Mouse (Mus musculus) skeletal muscle tissue, adult 2 months (tissue): ENCODE measurements at regions not wholly inside any gene's neighbourhood (a gene's known extent, or its start where the extent isn't known, plus 50 kb on each side); places are given as distances from the start of the nearest gene placed in this dataset.

Experiments
- DNase-seq: peaks from one replicate; pipeline ENCODE4 v3.0.0-alpha.2; 2012; ENCODE audit warnings: low read depth, low spot score

DNA sequence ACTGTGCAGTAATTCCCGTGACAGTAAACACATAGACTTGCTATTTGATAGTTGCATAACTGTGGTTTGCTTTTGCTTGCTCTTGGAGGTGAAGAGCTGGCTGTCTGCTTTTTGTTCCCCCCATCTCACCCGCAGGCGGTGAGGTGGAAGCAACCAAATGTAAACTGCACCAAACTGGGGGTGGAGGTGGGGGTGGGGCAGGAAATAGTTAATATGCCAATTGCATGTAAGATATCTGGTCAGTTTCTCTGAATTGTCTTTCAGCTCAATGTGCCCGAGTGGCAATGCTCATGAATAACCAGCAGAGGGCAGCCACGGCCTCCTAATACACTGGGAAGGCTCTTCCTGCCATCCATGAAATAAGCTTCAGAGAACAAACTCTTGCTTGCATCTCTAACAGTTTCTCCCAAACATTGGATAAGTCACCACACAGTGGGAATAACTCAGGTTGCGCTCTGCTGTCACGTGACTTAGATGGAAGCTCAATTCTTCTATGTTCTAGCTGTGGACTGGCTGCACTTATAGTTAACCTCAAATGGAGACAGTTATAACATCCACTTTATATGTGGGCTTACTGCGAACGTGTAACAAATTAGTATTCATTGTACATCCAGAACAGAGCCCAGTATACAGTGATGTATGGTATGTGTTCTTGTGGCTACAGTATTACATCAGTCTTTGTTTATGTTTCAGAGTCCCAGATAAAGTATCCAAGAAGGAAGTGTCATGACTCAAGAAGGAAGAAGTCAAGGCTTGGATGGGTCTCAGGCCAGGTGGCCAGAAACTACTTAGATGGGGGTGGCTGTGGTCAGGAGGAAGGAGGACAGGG lies 62.0 kb upstream of the Egflam start:
- peak; percentile 35 for DNase-seq

DNA sequence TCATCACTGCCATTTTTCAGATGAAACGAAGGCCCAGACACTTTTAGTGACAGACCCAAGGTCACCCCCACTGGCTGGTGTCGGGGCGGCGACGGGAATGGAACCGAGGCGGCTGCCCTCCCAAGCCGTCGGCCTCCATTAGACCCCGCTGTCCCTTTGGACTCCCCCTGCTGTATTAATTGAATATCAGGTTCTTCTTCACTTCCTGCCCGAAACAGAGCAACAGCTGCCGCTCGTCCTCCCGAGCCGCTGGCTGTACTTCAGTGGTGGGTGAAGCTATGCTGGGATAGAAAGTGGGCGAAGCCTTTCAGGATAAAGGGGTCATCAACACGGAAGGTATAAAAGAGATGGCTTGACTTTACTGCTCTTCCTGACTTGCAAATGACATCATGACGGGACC lies 64.4 kb upstream of the Egflam start:
- no peak for DNase-seq

DNA sequence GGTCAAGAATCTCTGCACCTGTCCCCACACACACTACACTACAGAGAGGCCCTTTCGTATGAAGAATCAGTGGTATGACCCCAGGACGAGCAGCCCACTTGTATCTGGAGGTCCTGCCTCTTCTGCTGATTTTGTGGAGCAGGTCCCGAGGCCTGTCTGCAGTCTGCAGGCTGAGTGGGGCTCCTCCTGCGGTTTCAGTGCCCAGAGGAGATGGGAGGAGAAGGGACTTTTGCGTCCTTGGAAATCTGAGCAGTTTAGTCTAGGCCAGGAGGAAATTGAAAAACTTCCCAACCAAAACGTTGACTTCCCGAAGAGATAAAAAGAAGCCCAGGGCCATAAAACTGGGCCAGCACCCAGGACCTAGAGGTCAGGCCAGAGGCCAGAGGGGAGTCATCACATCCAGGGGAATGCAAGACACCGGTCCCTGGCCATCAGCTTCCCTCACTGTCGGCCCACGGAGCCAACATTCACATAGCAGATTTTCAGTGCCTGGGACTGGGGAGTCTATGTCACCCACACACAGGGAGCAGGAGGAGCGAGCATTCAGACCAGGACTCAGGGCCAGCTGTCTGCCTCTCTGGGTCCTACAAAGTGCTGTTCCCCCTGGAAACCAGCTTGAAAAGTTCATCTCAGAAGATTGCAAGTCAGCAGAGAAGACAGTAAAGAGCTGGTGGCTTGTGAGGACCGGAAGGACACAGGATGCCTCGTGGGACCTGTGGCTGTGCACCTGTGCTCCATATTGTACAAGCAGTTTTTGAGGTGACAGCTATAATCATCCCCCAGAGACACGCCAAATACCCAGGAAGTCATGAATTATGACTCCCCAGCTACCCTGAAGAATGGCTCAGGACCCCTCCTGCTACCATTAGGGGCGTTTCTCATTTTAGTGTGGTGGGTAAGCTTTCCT lies 65.5 kb upstream of the Egflam start:
- no peak for DNase-seq

DNA sequence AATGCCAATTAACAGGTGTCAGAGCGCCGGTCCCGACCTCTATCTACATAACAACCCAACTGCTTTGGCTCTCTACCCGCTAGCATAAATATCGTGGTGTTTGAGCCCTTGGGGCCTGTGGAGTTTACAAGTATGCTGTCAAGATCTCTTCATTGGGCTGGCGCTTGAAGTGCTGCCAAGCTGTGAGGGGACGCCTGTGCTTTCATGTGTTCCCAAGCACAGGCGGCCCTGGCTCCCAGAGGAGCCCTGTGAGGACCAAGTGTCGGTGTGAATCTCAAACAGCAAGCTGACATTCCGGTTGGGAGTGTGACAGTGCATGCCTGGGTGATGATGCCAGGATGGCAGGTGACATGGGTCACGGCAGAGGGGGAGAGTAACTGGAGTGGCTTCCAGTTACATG lies 82.0 kb upstream of the Egflam start:
- DNase-seq: peak; percentile 34

DNA sequence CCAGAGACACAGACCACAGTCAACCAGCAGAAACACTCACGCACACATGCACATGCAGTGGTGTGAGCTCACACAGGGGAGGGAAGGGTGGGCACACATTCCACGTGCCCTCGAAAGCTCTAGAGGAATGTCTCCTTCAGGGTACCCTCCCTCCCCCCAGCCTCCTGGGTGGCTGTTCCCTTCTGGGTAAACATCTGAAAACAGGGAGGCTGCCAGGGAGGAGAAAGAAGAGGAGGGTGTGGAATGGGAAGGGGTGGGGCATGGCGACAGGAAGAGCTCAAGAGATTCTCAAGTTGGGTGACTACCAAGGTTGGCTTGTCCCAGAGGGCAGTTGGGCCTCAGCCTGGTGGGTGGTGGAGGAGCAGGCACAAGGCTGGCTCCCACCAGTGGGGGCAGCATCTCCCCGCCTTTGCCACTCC lies 82.6 kb upstream of the Egflam start:
- DNase-seq: peak; percentile 18

DNA sequence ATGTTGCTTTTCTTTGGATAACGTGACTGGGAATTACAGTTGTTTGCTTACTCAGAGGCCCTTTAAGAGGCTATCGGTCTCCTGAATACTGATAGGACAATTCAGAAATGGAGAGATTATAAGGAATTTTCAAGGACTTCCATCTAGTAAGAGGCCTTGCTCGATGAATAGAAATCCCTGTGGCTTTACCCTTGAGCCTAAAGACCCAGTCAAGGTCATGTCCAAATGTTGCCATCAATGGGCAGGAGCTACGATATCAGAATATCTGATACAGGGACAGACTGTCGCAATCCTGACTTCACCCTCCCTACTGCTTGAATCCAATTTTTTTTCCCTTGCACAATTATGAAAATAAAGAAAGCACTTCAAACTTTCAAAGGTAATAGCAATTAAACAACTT lies 85.5 kb upstream of the Egflam start:
- DNase-seq: no peak

DNA sequence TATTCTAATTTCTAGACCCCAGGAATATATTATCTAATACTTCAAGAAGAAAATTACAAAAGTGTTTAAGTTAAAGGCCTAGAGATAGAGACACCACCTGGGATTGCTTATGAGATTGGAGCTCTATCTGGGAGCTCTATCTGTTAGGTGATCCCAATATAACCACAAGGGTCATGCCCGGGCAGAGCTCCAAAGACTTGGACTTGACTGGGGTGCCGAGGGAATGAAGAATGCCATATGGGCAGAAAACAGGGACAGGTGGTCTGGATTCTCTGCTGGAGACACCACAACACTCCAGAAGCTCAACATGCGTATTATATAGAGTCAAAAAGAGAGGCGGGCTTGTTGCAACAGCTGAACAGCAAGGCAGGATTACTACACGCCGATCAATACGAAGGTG lies 92.9 kb upstream of the Egflam start:
- DNase-seq: no peak

DNA sequence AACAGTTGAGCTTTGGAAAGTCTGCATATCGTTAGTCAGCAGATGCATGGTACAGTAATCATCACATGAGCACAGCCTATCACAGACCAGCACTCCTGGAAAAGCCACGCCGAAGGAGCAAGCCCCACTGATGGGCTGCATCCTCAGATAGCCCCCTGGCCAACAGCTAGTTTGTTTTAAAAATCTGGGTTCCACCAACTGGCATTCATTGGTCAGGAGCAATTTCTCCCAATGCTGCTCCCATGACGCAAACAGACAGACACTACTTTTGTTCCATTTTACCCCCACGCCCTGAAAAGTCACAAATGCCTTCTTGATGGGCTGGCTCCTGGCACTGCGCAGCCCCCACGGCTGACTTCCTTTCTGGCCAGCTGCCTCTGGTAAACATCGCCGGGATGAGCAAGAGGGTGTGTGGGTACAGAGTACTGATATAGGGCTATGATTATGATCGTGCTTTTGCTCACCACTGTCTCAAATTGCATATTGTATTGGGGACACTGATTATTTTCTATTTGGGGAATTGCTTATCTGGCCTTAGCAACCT lies 95.0 kb upstream of the Egflam start:
- no peak for DNase-seq

DNA sequence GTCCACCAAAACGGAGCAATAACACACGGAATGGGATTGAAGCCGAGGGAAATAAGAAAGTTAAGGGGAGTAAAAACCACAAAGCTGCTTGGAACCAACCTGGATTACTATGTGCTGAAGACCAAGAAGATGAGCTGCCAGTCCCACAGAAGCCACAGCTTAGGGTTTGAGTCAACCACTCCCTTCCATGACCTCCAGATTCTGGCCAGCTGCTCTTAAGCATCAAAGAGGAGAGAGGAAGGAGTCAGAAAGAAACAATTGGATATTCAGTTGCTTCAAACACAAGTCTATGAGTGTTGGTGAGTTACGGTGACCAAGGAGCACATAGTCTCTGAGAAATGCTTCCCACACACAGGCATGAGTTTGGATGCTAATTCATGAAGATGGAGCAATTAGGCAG lies 99.7 kb upstream of the Egflam start:
- DNase-seq: no peak

DNA sequence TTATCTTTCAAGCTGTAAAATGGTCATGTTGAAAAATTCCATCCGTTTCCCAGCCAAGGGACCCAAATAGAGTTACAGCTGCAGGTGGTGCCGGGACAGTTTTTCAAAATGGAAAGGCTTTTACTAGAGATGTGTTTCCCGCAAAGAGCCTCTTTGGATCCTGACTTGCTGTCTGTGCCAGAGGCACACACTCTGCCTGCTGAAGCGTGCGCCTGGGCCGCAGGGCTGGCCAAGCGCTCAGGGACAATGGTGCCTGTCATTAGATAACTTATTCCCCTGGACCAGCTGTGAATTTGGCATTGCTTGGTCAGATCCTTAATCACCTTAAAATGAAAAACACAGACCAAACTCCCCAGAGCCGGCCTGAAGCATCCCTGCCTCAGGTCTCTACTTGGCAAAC lies 110.3 kb upstream of the Egflam start:
- no peak for DNase-seq

DNA sequence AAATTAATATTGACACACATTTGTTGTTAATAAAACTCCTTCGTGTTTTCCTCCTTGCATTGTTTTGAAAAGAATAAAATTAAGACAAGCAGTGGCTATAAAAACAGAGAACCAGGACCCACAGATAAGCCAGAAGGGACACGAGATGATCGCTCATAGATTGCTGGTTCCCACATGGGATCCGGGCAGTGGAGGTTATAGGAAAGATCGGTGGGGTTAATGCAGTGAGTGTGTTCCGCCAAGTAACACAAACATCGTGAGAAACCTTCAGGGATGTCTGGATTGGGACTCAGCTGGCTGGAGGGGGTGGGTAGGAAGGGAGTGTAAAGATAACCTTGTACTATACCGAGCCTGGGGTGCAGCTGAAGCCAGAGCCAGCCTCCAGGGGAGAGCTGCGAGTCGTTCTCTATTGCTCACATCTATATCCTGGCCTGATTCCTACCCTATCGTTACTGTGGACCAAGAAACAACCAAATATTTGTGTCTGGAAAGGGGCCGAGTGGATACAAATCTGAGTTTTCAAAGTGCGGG lies 116.6 kb upstream of the Egflam start:
- no peak for DNase-seq

DNA sequence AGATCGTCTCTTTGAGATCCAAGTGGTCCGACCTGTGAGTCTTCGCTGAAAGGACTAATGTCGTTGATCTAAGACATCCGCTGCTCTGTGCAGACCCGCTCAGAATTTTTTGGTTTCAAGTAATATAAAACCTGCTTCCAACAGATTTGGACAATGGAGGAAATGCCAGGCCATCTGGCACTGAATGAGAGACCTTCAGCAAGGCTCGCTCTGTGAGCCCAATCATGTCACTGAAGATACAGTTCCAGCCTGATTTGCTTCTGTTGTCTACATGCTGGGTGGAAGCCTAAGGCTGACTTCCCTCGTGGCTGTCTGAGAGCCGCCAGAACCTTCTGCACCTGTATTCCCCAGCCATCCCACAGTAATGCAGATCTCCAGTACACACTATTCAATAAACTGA lies 123.4 kb upstream of the Egflam start:
- DNase-seq: no peak

DNA sequence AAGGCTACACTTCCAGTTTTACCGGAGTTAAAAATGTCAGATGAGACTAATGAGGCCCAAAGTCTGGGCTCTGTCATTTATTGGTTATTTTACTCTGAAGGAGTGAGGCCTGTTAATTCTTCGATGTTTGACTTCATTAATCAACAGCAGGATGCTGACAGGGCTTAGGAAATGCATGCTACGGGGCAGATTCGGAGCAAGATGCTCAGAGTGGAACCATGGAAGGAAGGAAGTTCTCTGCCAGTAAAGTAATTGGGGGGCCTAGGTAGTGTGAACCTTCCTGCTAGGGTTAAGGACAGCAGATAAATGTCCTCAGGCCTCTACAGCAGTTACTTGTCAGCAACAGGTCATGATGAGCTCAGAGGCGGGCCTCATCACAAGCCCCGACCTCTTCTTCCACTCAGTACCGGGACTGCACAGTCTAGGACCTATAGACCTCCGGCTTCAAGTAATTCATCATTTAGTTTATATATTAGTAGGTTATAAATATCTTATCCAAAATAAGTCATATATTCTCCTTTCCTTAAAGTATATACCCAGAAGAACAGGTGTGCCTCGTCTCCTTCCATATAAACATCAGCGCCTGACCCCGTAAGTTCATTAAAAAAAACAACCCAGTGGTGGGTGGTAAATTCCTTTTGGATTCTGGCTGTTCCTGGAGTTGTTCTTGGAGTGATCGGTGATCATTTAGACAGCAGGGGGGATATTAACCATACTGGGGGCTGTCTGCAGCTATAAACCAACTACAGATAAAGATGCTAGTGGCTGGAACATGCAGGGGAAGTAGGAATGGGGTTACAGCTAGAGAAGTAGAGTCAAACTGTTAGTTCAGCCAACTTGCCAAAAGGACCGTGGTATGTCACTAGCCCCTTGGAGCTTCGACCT lies 124.9 kb upstream of the Egflam start:
- no peak for DNase-seq

DNA sequence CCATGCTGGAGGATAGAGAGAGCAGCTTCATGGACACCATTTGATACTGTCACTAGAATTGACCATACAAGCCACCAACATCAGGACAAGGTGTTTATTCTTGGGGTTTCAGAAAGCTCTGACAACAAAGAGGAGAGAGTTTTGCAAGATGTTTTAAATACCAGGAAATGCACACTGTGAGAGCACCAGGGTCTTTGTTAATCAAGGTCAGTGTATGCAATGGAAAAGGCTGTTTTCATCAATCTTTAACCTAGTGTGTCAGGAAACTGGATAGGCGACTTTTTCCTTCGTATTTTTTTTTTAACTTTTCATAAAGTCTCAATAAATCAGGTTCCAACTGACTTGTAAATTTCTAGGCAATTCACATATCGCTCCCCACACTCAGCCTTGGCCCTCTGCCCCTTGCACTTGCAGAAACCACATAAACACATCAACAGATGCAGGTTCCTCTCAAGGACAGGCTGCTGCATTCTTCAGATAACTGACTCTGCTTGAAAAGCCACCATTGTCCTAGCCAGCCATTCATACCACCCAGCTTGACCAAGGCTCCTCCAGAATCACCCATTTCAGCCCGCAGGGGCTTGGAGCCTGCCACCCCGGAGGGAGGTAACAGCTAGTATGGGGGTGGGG lies 132.9 kb upstream of the Egflam start:
- DNase-seq: no peak

DNA sequence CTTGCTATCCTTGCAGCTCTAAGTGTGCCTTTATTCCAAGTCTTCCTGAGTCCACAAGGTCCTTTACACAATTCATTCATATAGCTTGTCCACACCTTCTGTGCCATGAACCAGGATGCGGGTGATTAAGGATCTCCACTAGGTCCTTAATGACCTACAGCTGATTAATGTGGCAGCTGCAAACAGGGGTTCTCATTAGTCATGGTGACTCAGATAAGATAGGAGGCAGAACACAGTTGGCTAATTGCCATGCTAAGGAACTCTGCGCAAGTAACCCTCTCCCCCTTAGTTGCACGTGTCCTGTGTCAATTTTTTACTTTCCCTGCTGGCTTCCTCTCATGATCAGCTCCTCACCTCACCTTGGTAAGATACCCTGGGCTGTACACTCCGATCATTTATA lies 139.7 kb upstream of the Egflam start:
- DNase-seq: no peak

DNA sequence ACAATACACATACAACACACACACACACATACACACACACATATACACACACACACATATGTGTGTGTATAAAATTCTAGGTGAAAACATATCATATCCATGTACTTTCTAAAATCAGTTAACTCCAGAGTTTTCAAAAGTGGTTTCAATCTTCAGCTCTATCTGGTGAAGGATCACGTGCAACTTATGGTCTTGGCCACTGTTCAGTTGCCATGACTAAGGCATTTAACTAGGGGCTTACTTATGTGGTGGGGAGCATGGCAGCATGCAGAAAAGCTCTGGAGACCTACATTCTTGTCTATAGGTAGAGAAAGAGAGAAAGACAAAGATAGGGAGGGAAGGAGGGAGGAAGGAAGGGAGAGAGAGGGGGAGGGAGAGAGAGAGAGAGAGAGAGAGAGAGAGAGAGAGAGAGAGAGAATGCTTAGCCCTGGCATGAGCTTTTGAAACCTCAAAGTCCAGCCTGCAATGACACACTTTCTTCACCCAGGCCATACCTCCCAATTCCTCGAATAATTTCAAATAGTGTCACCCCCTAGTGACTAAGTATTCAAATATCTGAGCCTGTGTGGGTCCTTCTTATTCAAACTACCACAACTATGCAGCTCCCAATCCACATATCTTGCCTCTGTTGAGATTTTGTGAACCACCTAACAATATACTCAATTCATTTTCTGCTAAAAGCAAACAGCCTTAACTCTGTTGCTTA lies 155.1 kb upstream of the Egflam start:
- no peak for DNase-seq

DNA sequence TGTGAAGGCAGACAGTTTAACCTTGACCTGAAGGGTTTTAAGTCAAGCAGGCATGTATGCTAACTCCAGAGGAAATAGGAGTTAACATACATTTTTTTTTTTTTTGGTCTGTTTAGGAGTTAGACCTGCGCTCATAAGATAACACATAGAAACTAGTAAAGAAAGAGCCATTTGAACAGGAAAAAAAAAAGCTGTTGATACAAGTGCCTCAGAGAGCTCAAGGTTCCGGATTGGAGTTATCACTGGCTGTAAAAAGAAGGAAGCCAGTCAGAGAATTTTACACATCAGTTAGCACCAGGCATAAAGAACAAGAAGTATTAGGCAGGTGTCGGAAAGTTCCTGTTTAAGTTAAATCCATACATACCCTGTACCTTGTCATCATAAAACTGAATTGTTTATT lies 156.2 kb upstream of the Egflam start:
- DNase-seq: no peak

DNA sequence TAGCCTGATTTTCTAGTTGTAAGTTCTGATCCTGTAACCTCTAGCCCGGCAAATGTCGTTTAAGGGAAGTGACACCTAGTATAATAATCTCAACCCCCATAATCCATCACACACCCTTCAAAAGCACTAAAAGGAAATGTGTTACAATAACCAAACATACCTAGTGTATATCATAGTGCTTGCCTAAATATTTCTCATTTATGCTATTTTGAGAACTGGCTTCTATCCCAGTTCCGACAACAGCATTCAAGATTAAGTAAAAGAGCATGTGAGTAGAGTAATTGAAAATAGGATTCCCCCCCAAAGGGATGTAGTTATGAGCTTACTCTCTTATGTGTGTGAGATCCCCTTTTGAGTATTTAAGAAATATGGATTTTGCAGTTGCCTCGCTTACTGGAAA lies 165.1 kb upstream of the Egflam start:
- no peak for DNase-seq

DNA sequence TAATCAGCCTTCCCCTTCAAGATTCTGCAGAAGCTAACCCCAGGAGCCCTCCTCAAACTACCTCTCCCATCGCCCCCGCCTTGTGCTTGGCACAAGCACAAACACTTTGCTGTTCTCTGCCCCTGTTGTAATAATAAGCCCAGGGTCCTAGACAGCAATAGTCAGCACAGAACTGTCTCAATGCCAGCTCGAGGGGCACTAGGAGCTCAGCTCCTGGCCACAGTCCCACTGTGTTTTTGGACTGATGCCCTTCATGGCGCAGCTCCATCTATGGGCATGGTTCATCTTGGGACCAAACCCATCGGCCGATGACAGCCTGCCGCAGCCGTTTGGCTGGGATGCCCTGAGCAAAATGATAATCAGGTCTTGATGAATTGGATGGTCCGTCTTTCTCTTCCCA lies 165.5 kb upstream of the Egflam start:
- DNase-seq: peak; percentile 1

DNA sequence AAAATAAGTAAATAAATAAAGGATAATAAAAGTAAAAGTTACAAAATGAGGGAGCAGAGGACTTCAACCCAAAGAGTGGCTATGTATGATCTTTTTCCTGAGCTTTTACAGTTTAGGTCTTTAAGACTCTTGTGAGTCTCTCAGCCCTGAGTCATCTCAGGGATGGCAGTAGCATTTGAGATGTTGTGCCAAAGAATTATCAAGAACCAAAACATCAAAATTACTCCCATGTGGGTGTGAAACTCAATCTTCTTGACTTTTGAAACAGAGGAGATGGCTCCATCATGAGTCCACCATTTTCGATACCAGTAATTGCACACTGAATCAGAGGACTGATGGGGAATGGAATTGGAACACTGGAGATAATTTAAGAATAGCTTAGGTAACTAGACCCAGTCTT lies 174.0 kb upstream of the Egflam start:
- DNase-seq: no peak
